Mouse (Mus musculus) myocyte (in vitro differentiated cells): ENCODE measurements around the gene BC053393. TPM values are rescaled to one million over a fixed set of nuclear protein-coding genes. Genes with fewer than 3 reads are reported as not detected.

Experiments
- H3K27me3 ChIP-seq: one replicate; pipeline ENCODE4 v1.6.1; 2011; ENCODE audit not compliant: control insufficient read depth, insufficient read depth, insufficient read length
- H3K36me3 ChIP-seq: one replicate; pipeline ENCODE4 v1.6.1; 2011; ENCODE audit not compliant: control insufficient read depth, insufficient read depth
- H3K4me2 ChIP-seq: one replicate; pipeline ENCODE4 v1.6.1; 2011; ENCODE audit warnings: low read depth, control low read depth
- H3K4me3 ChIP-seq: one replicate; pipeline ENCODE4 v1.5.1; 2011; ENCODE audit warnings: mild to moderate bottlenecking, control low read depth, moderate library complexity
- H3K79me2 ChIP-seq: one replicate; pipeline ENCODE4 v1.6.1; 2011; ENCODE audit not compliant: control insufficient read depth, insufficient read depth
- H3ac ChIP-seq: one replicate; pipeline ENCODE4 v1.6.1; 2011; ENCODE audit not compliant: control insufficient read depth, insufficient read length
- CEBPB ChIP-seq: IDR thresholded peaks from 2 replicates; pipeline ENCODE4 v1.6.1; 2011; ENCODE audit warnings: mild to moderate bottlenecking, moderate library complexity; ENCODE audit not compliant: poor library complexity, insufficient read depth, severe bottlenecking
- E2F4 ChIP-seq: IDR thresholded peaks from one replicate; pipeline ENCODE4 v1.6.1; 2011; ENCODE audit warnings: mild to moderate bottlenecking, control low read depth, moderate library complexity; ENCODE audit not compliant: insufficient read depth
- MAX ChIP-seq: IDR thresholded peaks from one replicate; pipeline ENCODE4 v1.6.1; 2011; ENCODE audit warnings: low read depth, mild to moderate bottlenecking, control low read depth
- MYOD1 ChIP-seq, 3 experiments: IDR thresholded peaks; one replicate each; pipeline ENCODE4 v1.6.1; 2011; ENCODE audit warnings: control low read depth in 2 of 3, low read depth in 2 of 3, mild to moderate bottlenecking in 2 of 3, moderate library complexity in 1 of 3; ENCODE audit not compliant: insufficient read length in 2 of 3, control insufficient read depth in 1 of 3
- MYOG ChIP-seq, 3 experiments: IDR thresholded peaks; one replicate each; pipeline ENCODE4 v1.6.1; 2011; ENCODE audit warnings: control low read depth in 2 of 3, low read depth in 2 of 3, mild to moderate bottlenecking in 2 of 3; ENCODE audit not compliant: insufficient read length in 2 of 3, control insufficient read depth in 1 of 3, insufficient read depth in 1 of 3
- POLR2A ChIP-seq: IDR thresholded peaks from one replicate; pipeline ENCODE4 v1.6.1; 2011; ENCODE audit warnings: low read depth, mild to moderate bottlenecking, control low read depth, moderate library complexity; ENCODE audit not compliant: insufficient read length
- POLR2AphosphoS2 ChIP-seq: IDR thresholded peaks from one replicate; pipeline ENCODE4 v1.6.1; 2011; ENCODE audit warnings: low read depth, control low read depth; ENCODE audit not compliant: insufficient read length
- REST ChIP-seq: IDR thresholded peaks from one replicate; pipeline ENCODE4 v1.6.1; 2011; ENCODE audit warnings: mild to moderate bottlenecking, control low read depth, moderate library complexity; ENCODE audit not compliant: insufficient read depth, insufficient read length
- SRF ChIP-seq: IDR thresholded peaks from one replicate; pipeline ENCODE4 v1.6.1; 2011; ENCODE audit warnings: low read depth; ENCODE audit not compliant: control insufficient read depth, insufficient read length
- TCF12 ChIP-seq: IDR thresholded peaks from one replicate; pipeline ENCODE4 v1.6.1; 2011; ENCODE audit warnings: mild to moderate bottlenecking, control low read depth; ENCODE audit not compliant: poor library complexity, insufficient read depth, severe bottlenecking
- TCF3 ChIP-seq: IDR thresholded peaks from one replicate; pipeline ENCODE4 v1.6.1; 2011; ENCODE audit warnings: low read depth, control low read depth; ENCODE audit not compliant: insufficient read length
- USF1 ChIP-seq: IDR thresholded peaks from one replicate; pipeline ENCODE4 v1.6.1; 2011; ENCODE audit warnings: low read depth, mild to moderate bottlenecking, control low read depth, moderate library complexity
- polyA plus RNA-seq: library from polyadenylated mRNA; unstranded; fragments of >200 nt; fragmentation: generic; extraction: Trizol; gene quantifications from one replicate; pipeline ENCODE4 v1.2.1, GENCODE M21; 2012; ENCODE audit warnings: missing spikeins

Gene BC053393
- polyA plus RNA-seq, 1 experiment = not detected

- no peak overlapping the region for H3K4me3 ChIP-seq
- H3K4me2 ChIP-seq = no peak overlapping the region
- H3K79me2 ChIP-seq = no peaks in the 10 kb centered on the region
- no peak overlapping the region for H3ac ChIP-seq
- TF ChIP-seq SRF (no peak), CEBPB (no peak), USF1 (no peak), MYOG (IDR thresholded peaks at IDR 0.05; ENCODE audit: control insufficient read depth in 1 of 3, insufficient read depth in 1 of 3, insufficient read length in 2 of 3, low read depth in 2 of 3) (no peak), REST (no peak), E2F4 (no peak), TCF12 (no peak)
- no peaks in the 10 kb centered on the region for H3K36me3 ChIP-seq
- no peaks in the 10 kb centered on the region for H3K27me3 ChIP-seq
These were observed 21.6 kb upstream of the BC053393 start for GRCm38 (mm10) chr11:46549721-46550120.

GRCm38 (mm10) chr11:46552741-46553140, 18.6 kb upstream of the BC053393 start:
- TF ChIP-seq MYOD1 (IDR thresholded peaks at IDR 0.05; ENCODE audit: control insufficient read depth in 1 of 3, insufficient read length in 2 of 3, low read depth in 2 of 3) (no peak), CEBPB (no peak), POLR2AphosphoS2 (no peak), REST (no peak), USF1 (no peak), SRF (no peak), TCF3 (no peak), MYOG (IDR thresholded peaks at IDR 0.05; ENCODE audit: control insufficient read depth in 1 of 3, insufficient read depth in 1 of 3, insufficient read length in 2 of 3, low read depth in 2 of 3) (no peak), MAX (no peak), E2F4 (no peak), POLR2A (no peak), TCF12 (no peak)
- Histone ChIP-seq H3ac (no peak overlapping the region), H3K27me3 (no peaks in the 10 kb centered on the region), H3K4me3 (no peak overlapping the region), H3K36me3 (no peaks in the 10 kb centered on the region), H3K79me2 (no peaks in the 10 kb centered on the region), H3K4me2 (no peak overlapping the region)

- Histone ChIP-seq H3K4me3 (no peak overlapping the region), H3K4me2 (no peak overlapping the region), H3ac (no peak overlapping the region), H3K27me3 (no peaks in the 10 kb centered on the region), H3K36me3 (no peaks in the 10 kb centered on the region), H3K79me2 (no peaks in the 10 kb centered on the region)
- TF ChIP-seq REST (no peak), POLR2A (no peak)
These were observed 10.2 kb upstream of the BC053393 start for GRCm38 (mm10) chr11:46561096-46561495.

- Histone ChIP-seq H3K36me3 (no peaks in the 10 kb centered on the region), H3K4me3 (no peak overlapping the region), H3K4me2 (no peak overlapping the region), H3K79me2 (no peaks in the 10 kb centered on the region), H3K27me3 (no peaks in the 10 kb centered on the region), H3ac (no peak overlapping the region)
- TF ChIP-seq MAX = no peak
- no peak for TF ChIP-seq TCF12
- TF ChIP-seq MYOG (IDR thresholded peaks at IDR 0.05; ENCODE audit: control insufficient read depth in 1 of 3, insufficient read depth in 1 of 3, insufficient read length in 2 of 3, low read depth in 2 of 3) = no peak
- no peak for TF ChIP-seq CEBPB
- TF ChIP-seq MYOD1 (IDR thresholded peaks at IDR 0.05; ENCODE audit: control insufficient read depth in 1 of 3, insufficient read length in 2 of 3, low read depth in 2 of 3) = no peak
- no peak for TF ChIP-seq USF1
- no peak for TF ChIP-seq REST
- TF ChIP-seq SRF = no peak
- TF ChIP-seq POLR2AphosphoS2 = no peak
- no peak for TF ChIP-seq TCF3
- no peak for TF ChIP-seq POLR2A
- TF ChIP-seq E2F4 = no peak
These were observed 6.7 kb upstream of the BC053393 start for GRCm38 (mm10) chr11:46564671-46565070.

GRCm38 (mm10) chr11:46565967-46566366, 5.4 kb upstream of the BC053393 start:
- H3K36me3 ChIP-seq = no peaks in the 10 kb centered on the region
- H3K4me2 ChIP-seq = no peak overlapping the region
- TF ChIP-seq REST (no peak), USF1 (no peak), MAX (no peak), MYOG (IDR thresholded peaks at IDR 0.05; ENCODE audit: control insufficient read depth in 1 of 3, insufficient read depth in 1 of 3, insufficient read length in 2 of 3, low read depth in 2 of 3) (no peak), MYOD1 (IDR thresholded peaks at IDR 0.05; ENCODE audit: control insufficient read depth in 1 of 3, insufficient read length in 2 of 3, low read depth in 2 of 3) (no peak), CEBPB (no peak), TCF3 (no peak), POLR2AphosphoS2 (no peak)
- H3ac ChIP-seq = no peak overlapping the region
- H3K79me2 ChIP-seq = no peaks in the 10 kb centered on the region
- no peaks in the 10 kb centered on the region for H3K27me3 ChIP-seq
- H3K4me3 ChIP-seq = no peak overlapping the region
